Mouse (Mus musculus): ENCODE measurements around the gene Slc6a5. TPM values are rescaled to one million over a fixed set of nuclear protein-coding genes. Genes with fewer than 3 reads are reported as not detected.
"Not testable (repeated sequence)": the region's sequence is repeated elsewhere in the genome, so short reads cannot be mapped to it uniquely, and the experiment has no call there.

The Slc6a5 gene
- polyA plus RNA-seq, 1 experiment from 2014 or later: 16.6 TPM

DNA sequence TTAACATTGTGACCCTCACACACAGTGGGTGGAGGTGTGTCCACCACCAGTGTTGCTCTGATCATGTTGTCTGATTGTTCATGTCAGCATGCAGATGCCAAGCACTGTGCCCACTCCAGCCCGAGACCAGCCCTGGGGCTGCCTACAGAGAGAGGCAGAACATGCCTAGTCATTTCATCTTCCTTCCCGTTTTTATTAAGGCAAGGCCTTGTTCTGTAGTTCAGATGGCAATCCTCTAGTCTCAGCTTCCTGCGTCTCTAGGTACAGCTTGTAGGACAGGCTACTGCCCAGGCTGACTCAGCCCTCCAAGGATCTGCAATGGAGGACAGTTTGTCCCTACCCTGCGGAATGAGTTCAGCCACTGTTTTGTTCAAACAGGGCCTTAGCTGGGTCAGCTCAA, 13.0 kb downstream of the Slc6a5 start:
- peak; percentile 75 for ATAC-seq (ENCODE audit: low read depth)
- H3K9me3 ChIP-seq (ENCODE audit: control insufficient read depth, low read length): no peaks in the 10 kb centered on the region
- peaks cover 7% of the 10 kb centered on the region; the same call in 1 of the 2 replicates for H3K4me1 ChIP-seq (ENCODE audit: control insufficient read depth, insufficient read depth, low read length)
- no peaks in the 10 kb centered on the region for H3K36me3 ChIP-seq (ENCODE audit: control insufficient read depth, insufficient read depth, low read length)
- peak overlapping the region; percentile 83 for H3K27ac ChIP-seq (ENCODE audit: low read depth, low read length)
- 34% methylated on average over 4 of the region's 4 CpGs for WGBS
- no peak overlapping the region; the same call in 1 of the 2 replicates for H3K4me2 ChIP-seq (ENCODE audit: low read depth, low read length)
- H3K9ac ChIP-seq (replicated peaks; ENCODE audit: low read depth, low read length): peak overlapping the region; percentile 35; the same call in 1 of the 2 replicates
- no peaks in the 10 kb centered on the region for H3K27me3 ChIP-seq (ENCODE audit: control insufficient read depth, insufficient read depth, low read length)
- no peak overlapping the region for H3K4me3 ChIP-seq (ENCODE audit: low read depth, low read length)

DNA sequence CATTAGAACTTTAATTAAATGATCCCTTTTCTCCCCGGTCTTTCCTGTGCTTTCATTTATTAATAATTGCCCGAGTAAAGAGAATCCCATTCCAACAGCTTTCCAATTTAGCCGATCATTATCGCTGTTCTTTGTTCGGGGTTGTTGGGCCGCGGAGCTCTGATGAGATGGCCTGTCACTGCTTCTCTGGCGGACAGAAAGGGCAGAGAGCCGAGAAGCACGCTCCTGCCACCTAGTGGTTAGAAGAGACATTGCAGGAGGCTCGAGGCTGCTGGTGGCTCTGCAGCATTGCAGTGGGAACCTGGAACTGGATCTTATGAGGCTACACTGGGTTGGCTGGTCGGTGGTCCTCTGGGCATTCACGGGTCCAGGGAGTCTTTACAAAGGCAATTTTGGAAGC, 13.4 kb downstream of the Slc6a5 start:
- under 1% methylated on average over 13 of the region's 13 CpGs for WGBS
- H3K4me2 ChIP-seq (ENCODE audit: low read depth, low read length): no peak overlapping the region; the same call in 1 of the 2 replicates
- no peaks in the 10 kb centered on the region for H3K27me3 ChIP-seq (ENCODE audit: control insufficient read depth, insufficient read depth, low read length)
- ATAC-seq (ENCODE audit: low read depth): peak; percentile 85
- no peaks in the 10 kb centered on the region for H3K36me3 ChIP-seq (ENCODE audit: control insufficient read depth, insufficient read depth, low read length)
- H3K9ac ChIP-seq (replicated peaks; ENCODE audit: low read depth, low read length): peak overlapping the region; percentile 35; the same call in 1 of the 2 replicates
- peak overlapping the region; percentile 83 for H3K27ac ChIP-seq (ENCODE audit: low read depth, low read length)
- H3K4me3 ChIP-seq (ENCODE audit: low read depth, low read length): no peak overlapping the region
- H3K4me1 ChIP-seq (ENCODE audit: control insufficient read depth, insufficient read depth, low read length): peaks cover 7% of the 10 kb centered on the region; the same call in 1 of the 2 replicates
- H3K9me3 ChIP-seq (ENCODE audit: control insufficient read depth, low read length): no peaks in the 10 kb centered on the region

DNA sequence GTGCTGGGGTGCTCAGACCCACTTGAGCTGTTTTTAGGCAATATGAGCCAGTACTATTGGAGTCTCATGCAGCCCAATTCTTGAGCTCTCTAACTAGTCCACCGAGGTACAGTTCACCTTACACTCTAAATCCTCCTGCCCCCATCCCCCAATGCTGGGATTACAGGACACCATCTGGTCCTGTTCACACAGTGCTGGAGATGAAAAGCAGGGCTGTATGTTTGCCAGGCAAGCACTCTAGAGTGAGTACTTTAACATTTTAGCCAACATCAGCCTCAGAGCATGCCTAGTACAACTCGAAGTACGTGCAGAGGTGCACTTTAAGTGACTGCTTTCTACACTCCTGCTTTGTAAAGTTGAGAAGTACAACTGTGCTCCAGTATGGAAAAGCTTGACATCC, 18.6 kb downstream of the Slc6a5 start:
- WGBS: 58% methylated on average over 3 of the region's 3 CpGs
- no peak overlapping the region for H3K4me3 ChIP-seq (ENCODE audit: low read depth, low read length)
- no peaks in the 10 kb centered on the region for H3K27me3 ChIP-seq (ENCODE audit: control insufficient read depth, insufficient read depth, low read length)
- ATAC-seq (ENCODE audit: low read depth): no peak
- H3K4me2 ChIP-seq (ENCODE audit: low read depth, low read length): no peak overlapping the region
- no peaks in the 10 kb centered on the region for H3K36me3 ChIP-seq (ENCODE audit: control insufficient read depth, insufficient read depth, low read length)
- no peak overlapping the region for H3K9ac ChIP-seq (replicated peaks; ENCODE audit: low read depth, low read length)
- H3K4me1 ChIP-seq (ENCODE audit: control insufficient read depth, insufficient read depth, low read length): no peaks in the 10 kb centered on the region
- no peaks in the 10 kb centered on the region for H3K9me3 ChIP-seq (ENCODE audit: control insufficient read depth, low read length)
- H3K27ac ChIP-seq (ENCODE audit: low read depth, low read length): no peak overlapping the region

DNA sequence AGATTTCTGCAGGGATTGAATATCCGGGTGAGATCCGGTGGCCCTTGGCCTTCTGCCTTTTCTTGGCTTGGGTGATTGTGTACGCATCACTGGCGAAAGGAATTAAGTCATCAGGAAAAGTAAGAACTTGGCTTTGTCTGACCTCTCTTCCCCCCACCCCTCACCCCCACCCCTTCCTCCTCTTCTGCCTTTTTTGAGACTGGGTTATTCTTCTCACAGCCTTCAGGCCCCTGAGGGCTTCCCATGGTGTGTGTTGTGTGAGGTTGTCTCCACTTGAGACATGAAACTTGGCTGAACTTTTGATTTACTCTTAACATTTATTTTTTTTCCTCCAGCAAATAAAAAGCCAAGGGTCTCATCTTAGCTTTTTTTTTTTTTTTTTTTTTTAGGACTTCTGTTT, 20.1 kb downstream of the Slc6a5 start:
- no peak for ATAC-seq (ENCODE audit: low read depth)

DNA sequence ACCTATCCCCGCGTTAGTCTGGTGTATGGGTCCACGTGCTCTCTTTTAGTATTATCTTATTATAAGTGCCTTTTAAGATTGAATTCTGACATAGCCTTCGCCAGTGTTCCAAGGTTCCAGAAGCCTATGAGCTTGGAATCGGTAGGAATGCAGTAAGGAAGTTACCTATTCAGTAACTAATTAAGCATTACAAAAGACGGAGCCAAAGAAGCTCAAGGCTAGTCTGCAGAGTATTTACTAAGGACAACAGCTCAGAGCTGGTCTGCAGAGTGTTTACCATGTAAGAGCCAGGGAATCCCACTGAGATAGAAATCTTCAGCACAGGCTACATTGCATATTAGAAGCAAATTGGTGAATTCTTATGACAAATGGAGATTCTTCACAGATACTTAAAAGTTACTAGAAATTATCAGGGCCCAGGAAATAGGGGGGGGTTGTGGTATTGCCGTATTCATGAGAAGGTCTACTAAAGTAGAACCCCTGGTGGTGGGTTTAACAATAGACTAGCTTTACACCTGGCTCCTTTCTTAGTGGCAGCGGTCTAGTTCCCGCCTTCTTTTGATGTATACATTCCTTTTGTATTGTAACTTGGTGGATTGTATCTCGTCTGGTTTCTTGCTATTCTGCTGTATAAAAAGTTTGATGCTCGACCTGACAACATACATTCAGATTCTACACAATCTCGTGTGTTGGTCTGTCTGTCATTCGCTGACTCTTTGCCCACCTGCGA, 23.6 kb downstream of the Slc6a5 start:
- not testable (repeated sequence) for H3K27ac ChIP-seq (ENCODE audit: low read depth, low read length); H3K4me1 ChIP-seq (ENCODE audit: control insufficient read depth, insufficient read depth, low read length); H3K27me3 ChIP-seq (ENCODE audit: control insufficient read depth, insufficient read depth, low read length); H3K4me2 ChIP-seq (ENCODE audit: low read depth, low read length); H3K36me3 ChIP-seq (ENCODE audit: control insufficient read depth, insufficient read depth, low read length); H3K4me3 ChIP-seq (ENCODE audit: low read depth, low read length); H3K9ac ChIP-seq (replicated peaks; ENCODE audit: low read depth, low read length); H3K9me3 ChIP-seq (ENCODE audit: control insufficient read depth, low read length); ATAC-seq (ENCODE audit: low read depth)
- 83% methylated on average over 14 of the region's 14 CpGs for WGBS

More for the DNA sequence above, 20.1 kb downstream of the Slc6a5 start:
- Histone ChIP-seq H3K27ac (ENCODE audit: low read depth, low read length) (no peak overlapping the region), H3K4me1 (ENCODE audit: control insufficient read depth, insufficient read depth, low read length) (no peaks in the 10 kb centered on the region), H3K36me3 (ENCODE audit: control insufficient read depth, insufficient read depth, low read length) (no peaks in the 10 kb centered on the region), H3K4me2 (ENCODE audit: low read depth, low read length) (no peak overlapping the region), H3K4me3 (ENCODE audit: low read depth, low read length) (no peak overlapping the region), H3K9me3 (ENCODE audit: control insufficient read depth, low read length) (no peaks in the 10 kb centered on the region), H3K9ac (replicated peaks; ENCODE audit: low read depth, low read length) (no peak overlapping the region), H3K27me3 (ENCODE audit: control insufficient read depth, insufficient read depth, low read length) (no peaks in the 10 kb centered on the region)
- 68% methylated on average over 4 of the region's 4 CpGs for WGBS

DNA sequence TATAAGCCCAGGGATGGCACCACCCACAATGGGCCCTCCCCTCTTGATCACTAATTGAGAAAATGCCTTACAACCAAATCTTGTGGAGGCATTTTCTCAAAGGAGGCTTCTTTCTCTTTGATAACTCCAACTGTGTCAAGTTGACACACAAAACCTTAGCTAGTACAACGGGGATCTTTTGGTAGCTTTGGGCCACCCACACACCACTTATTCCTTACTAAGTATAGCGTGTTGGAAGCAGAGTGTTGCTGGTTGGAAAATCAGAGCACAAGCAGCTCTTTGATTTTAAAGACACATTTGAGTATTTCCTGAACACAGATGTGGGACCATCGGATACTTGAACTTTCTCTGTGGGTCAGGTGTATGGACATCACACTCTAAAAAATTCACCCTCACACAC, 26.9 kb downstream of the Slc6a5 start:
- Histone ChIP-seq H3K4me1 (ENCODE audit: control insufficient read depth, insufficient read depth, low read length) (no peaks in the 10 kb centered on the region), H3K27ac (ENCODE audit: low read depth, low read length) (no peak overlapping the region), H3K4me2 (ENCODE audit: low read depth, low read length) (no peak overlapping the region), H3K27me3 (ENCODE audit: control insufficient read depth, insufficient read depth, low read length) (no peaks in the 10 kb centered on the region), H3K36me3 (ENCODE audit: control insufficient read depth, insufficient read depth, low read length) (peaks cover 5% of the 10 kb centered on the region; the same call in 1 of the 2 replicates), H3K9ac (replicated peaks; ENCODE audit: low read depth, low read length) (no peak overlapping the region), H3K4me3 (ENCODE audit: low read depth, low read length) (no peak overlapping the region), H3K9me3 (ENCODE audit: control insufficient read depth, low read length) (no peaks in the 10 kb centered on the region)
- 91% methylated on average over 3 of the region's 3 CpGs for WGBS
- no peak for ATAC-seq (ENCODE audit: low read depth)

DNA sequence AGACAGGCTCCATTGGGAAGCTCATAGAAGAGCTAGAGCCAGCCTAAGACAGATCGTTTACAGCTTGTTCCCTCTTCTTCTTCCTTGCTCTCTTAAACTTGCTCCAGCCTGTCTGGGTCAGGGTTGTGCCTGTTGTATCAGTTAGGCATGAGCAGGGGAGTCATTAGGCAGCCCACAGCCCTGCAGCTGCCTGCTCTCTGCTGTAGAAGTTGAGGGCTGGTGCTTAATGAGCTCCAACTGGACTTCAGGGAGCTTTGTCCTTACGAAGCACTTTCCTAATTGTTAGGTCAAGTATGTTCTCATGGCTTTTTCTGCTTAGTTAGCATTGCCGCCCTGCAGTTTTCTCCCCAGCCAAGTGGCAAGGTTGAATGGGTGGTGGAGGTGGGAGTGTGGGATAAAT, 32.1 kb downstream of the Slc6a5 start:
- Histone ChIP-seq H3K36me3 (ENCODE audit: control insufficient read depth, insufficient read depth, low read length) (peaks cover 5% of the 10 kb centered on the region; the same call in 1 of the 2 replicates), H3K4me3 (ENCODE audit: low read depth, low read length) (no peak overlapping the region), H3K4me2 (ENCODE audit: low read depth, low read length) (no peak overlapping the region), H3K4me1 (ENCODE audit: control insufficient read depth, insufficient read depth, low read length) (no peaks in the 10 kb centered on the region), H3K9me3 (ENCODE audit: control insufficient read depth, low read length) (no peaks in the 10 kb centered on the region), H3K27ac (ENCODE audit: low read depth, low read length) (no peak overlapping the region), H3K9ac (replicated peaks; ENCODE audit: low read depth, low read length) (no peak overlapping the region), H3K27me3 (ENCODE audit: control insufficient read depth, insufficient read depth, low read length) (no peaks in the 10 kb centered on the region)
- 68% methylated on average over 3 of the region's 3 CpGs for WGBS
- ATAC-seq (ENCODE audit: low read depth): no peak; the same call in 1 of the 2 replicates

DNA sequence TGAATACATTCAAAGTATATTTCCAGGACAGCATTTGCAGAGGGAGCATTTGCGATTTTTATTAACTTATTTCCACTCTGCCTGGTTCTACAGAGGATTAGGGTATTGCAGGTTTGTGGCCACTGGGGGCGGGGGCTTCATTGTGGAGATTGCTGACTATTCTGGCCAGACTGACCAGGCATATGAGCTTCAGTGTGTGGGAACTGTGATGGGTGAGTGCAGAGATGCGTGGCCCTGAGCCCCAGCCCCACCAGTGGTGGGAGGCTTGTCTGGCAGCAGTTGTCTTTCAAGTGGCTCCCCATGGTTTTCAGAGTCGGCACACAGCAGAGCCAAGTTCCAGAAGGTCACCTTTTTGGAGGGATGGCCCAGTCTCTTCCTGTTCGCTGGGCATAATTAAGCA, 32.5 kb downstream of the Slc6a5 start:
- Histone ChIP-seq H3K9ac (replicated peaks; ENCODE audit: low read depth, low read length) (no peak overlapping the region), H3K4me3 (ENCODE audit: low read depth, low read length) (no peak overlapping the region), H3K27me3 (ENCODE audit: control insufficient read depth, insufficient read depth, low read length) (no peaks in the 10 kb centered on the region), H3K4me1 (ENCODE audit: control insufficient read depth, insufficient read depth, low read length) (no peaks in the 10 kb centered on the region), H3K9me3 (ENCODE audit: control insufficient read depth, low read length) (no peaks in the 10 kb centered on the region), H3K36me3 (ENCODE audit: control insufficient read depth, insufficient read depth, low read length) (peaks cover 5% of the 10 kb centered on the region; the same call in 1 of the 2 replicates), H3K4me2 (ENCODE audit: low read depth, low read length) (no peak overlapping the region), H3K27ac (ENCODE audit: low read depth, low read length) (no peak overlapping the region)
- no peak for ATAC-seq (ENCODE audit: low read depth)
- 62% methylated on average over 5 of the region's 5 CpGs for WGBS

DNA sequence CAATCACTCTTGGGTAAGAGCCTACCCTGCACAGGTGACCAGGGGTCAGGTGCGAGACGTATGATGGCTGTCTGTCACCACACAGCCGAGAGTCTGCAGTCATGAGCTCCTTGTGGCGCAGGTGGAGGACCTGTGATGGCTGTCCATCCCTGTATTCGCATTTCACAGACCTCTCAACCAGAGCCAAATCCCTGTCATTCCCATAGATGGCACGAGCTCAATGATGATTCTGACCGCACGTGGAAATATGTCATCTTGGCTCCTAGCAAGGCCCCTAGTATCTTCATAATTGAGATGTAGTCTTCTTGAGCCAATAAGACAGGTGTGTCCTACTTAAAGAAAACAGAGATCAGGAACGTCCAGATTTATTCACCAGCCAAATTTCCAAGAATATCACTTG, 36.7 kb downstream of the Slc6a5 start:
- Histone ChIP-seq H3K4me1 (ENCODE audit: control insufficient read depth, insufficient read depth, low read length) (no peaks in the 10 kb centered on the region), H3K36me3 (ENCODE audit: control insufficient read depth, insufficient read depth, low read length) (no peaks in the 10 kb centered on the region), H3K9me3 (ENCODE audit: control insufficient read depth, low read length) (no peaks in the 10 kb centered on the region), H3K4me2 (ENCODE audit: low read depth, low read length) (no peak overlapping the region), H3K4me3 (ENCODE audit: low read depth, low read length) (no peak overlapping the region), H3K27ac (ENCODE audit: low read depth, low read length) (no peak overlapping the region), H3K9ac (replicated peaks; ENCODE audit: low read depth, low read length) (no peak overlapping the region), H3K27me3 (ENCODE audit: control insufficient read depth, insufficient read depth, low read length) (no peaks in the 10 kb centered on the region)
- WGBS: 92% methylated on average over 9 of the region's 9 CpGs
- ATAC-seq (ENCODE audit: low read depth): no peak
